Mouse (Mus musculus) B cell, adult (primary cell): ENCODE measurements around the gene Gm14226. TPM values are rescaled to one million over a fixed set of nuclear protein-coding genes. Genes with fewer than 3 reads are reported as not detected.

Experiments used
- total RNA-seq: library from RNA; stranded (reverse); gene quantifications from 4 replicates; pipeline ENCODE4 v1.2.4, GENCODE M21; 2023; ENCODE audit not compliant: inconsistent age

Gene Gm14226
- total RNA-seq: not detected in 4 replicates

DNA sequence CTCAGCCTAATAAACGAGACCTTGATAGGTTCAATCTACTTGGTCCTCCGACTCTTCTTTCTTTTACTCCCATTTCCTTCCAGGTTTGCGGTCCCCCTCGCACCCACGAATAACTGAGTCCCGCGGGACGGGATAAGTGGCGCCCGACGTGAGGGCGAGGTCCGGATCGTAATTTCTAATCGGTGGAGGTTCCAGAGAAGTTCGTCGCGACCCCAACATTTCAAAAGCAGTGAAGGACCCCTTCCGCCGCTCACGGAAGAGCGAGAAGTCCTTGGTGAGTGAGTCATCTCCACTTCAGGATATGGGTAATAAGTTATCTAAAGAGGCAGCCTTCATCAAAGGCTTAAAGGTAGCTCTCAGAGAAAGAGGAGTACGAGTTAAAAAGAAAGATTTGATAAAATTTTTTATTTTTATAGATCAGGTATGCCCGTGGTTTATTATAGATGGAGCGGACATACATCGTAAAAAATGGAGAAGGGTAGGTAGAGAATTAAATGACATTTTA, at the start of gene Gm14226:
Gene Gm14226 (plus strand): TSS at position 16 of the 505 bp plus-strand sequence.

DNA sequence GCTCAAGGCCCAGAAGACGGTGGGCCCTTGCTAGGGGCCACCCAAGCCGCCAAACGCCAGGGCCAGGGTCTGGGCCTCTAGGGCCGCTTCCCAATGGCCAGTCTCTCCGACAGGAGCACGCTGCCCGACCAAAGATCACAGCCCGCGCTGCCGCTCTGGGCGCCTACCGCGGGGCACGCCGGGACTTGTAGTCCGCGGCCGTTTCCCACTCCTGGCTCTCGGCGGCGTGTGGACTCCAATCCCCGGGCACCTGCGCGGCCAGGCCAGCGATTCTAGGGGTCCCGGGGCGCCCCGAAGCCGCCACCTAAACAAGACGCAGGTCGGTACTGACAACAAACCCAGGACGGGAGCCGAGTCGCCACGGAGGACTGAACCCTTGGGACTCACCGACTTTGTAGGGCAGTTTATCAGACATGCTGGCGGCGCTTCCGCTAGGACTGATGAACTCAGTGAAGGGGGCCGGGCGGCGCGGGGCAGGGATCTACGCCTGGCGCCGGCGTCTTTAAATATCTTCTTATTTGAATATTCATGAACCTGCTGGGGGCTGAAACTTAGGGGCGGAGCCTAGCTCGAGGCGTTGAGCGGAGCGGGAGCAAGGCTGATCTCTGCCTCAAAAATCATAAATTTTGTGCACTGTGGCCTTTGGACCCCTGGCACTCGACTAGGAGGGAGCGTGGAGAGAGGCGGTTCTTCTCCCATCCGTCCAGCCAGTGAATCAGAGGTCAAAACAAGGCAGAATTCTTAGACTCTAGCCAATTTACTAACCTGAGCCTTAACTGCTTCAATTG, 56.1 kb downstream of the Gm14226 start, which contains the start of gene Ahcy:
Gene Ahcy (minus strand): TSS at position 520 of the 788 bp plus-strand sequence.

Other genes starting within 250 kb of the Gm14226 start
- gene Gm14214, start 248.2 kb upstream of the Gm14226 start, total RNA-seq: not detected in 4 replicates
- gene Raly, start 227.2 kb upstream of the Gm14226 start, total RNA-seq: 166 to 179 TPM (median 172 TPM) in 4 replicates
- not detected in 4 replicates for gene a, start 226.9 kb upstream of the Gm14226 start, total RNA-seq
- gene Eif2s2, start 125.3 kb upstream of the Gm14226 start, total RNA-seq: 82.7 to 97.6 TPM (median 91.7 TPM) in 4 replicates
- 27.3 to 33.1 TPM (median 31.3 TPM) in 4 replicates for gene Ahcy, start 56.2 kb downstream of the Gm14226 start, total RNA-seq
- 88.7 to 102 TPM (median 91.2 TPM) in 4 replicates for gene Itch, start 115.2 kb downstream of the Gm14226 start, total RNA-seq
- 74.9 to 99.7 TPM (median 94.0 TPM) in 4 replicates for gene Dynlrb1, start 218.3 kb downstream of the Gm14226 start, total RNA-seq